In genomic region chr19:32120798-32121197, GRCm38 (mm10) we compare ENCODE assay signal across 27 mouse cellular contexts. TPM values are rescaled to one million over a fixed set of nuclear protein-coding genes. Genes with fewer than 3 reads are reported as not detected.
DNase-seq lines count a peak whose midpoint lies in the region; ATAC-seq and TF ChIP-seq lines count a peak whose summit lies in the region.
"Had no signal": no experiment of that assay in that cellular context is flagged by ENCODE, and none has a peak within 500 bp of the region (broad histone marks: within the 10 kb centered on the region; RNA-seq: fewer than 3 reads in every experiment).

No protein-coding gene starts in this region.

- WGBS in kidney, embryonic 14.5 days = 34% methylated on average over 1 of the region's 1 CpGs
- 90% methylated on average over 1 of the region's 1 CpGs for WGBS in lung, embryonic 16.5 days
- 98% methylated on average over 1 of the region's 1 CpGs for WGBS in cerebellum, adult 2 months

- peak; percentile 68; the same call in 1 of the 2 replicates for ATAC-seq in kidney, embryonic 14.5 days (ENCODE audit: low FRiP score, low TSS enrichment)
- ATAC-seq in lung, embryonic 16.5 days (ENCODE audit: low read depth) = no peak
- 0 out of 2 replicates have a peak, but pooled peaks have one; percentile 39 for ATAC-seq in common myeloid progenitor, adult 5-6 weeks (replicated peaks; ENCODE audit: low read depth, poor library complexity, severe bottlenecking)
- ATAC-seq: CD4-positive, CD25-positive, alpha-beta regulatory T cell, adult 4 months; forebrain, embryonic 14.5 days; forebrain, postnatal 0 days; hindbrain, postnatal 0 days; inflammation-experienced regulatory T-cells, adult 6 months had no signal

- no peak overlapping the region for H3K4me2 ChIP-seq in kidney, embryonic 14.5 days (replicated peaks; ENCODE audit: low read depth, low read length)
- H3K4me2 ChIP-seq in lung, embryonic 16.5 days (ENCODE audit: low read depth, low read length) = no peak overlapping the region
- H3K4me2 ChIP-seq: heart, embryonic 13.5 days; hindbrain, embryonic 14.5 days had no signal

- no peak overlapping the region for H3K4me3 ChIP-seq in kidney, embryonic 14.5 days (ENCODE audit: low read length)
- no peak overlapping the region for H3K4me3 ChIP-seq in lung, embryonic 16.5 days (ENCODE audit: low read length)
- H3K4me3 ChIP-seq in cerebellum, adult 2 months (replicated peaks; ENCODE audit: insufficient read depth, low read depth, low read length) = no peak overlapping the region
- H3K4me3 ChIP-seq: forebrain, embryonic 10.5 days; gastrocnemius, adult 2 months; heart, adult 2 months; heart, embryonic 10.5 days; heart, embryonic 13.5 days had no signal

- H3K9me3 ChIP-seq in kidney, embryonic 14.5 days (ENCODE audit: control insufficient read depth, low read length) = no peaks in the 10 kb centered on the region
- no peaks in the 10 kb centered on the region for H3K9me3 ChIP-seq in lung, embryonic 16.5 days (ENCODE audit: control insufficient read depth, low read length)
- H3K9me3 ChIP-seq: forebrain, embryonic 10.5 days; heart, embryonic 10.5 days; heart, embryonic 13.5 days had no signal

- peaks cover 9% of the 10 kb centered on the region; the same call in 1 of the 2 replicates for H3K36me3 ChIP-seq in kidney, embryonic 14.5 days (ENCODE audit: control insufficient read depth, insufficient read depth, low read length)
- H3K36me3 ChIP-seq in lung, embryonic 16.5 days (ENCODE audit: control insufficient read depth, insufficient read depth, low read length) = peaks cover 6% of the 10 kb centered on the region
- H3K36me3 ChIP-seq: forebrain, embryonic 10.5 days had no signal

- 0 out of 2 replicates have a peak, but pooled peaks cover 5% of the 10 kb centered on the region for H3K4me1 ChIP-seq in kidney, embryonic 14.5 days (ENCODE audit: control insufficient read depth, insufficient read depth, low read length)
- H3K4me1 ChIP-seq in lung, embryonic 16.5 days (replicated peaks; ENCODE audit: control insufficient read depth, insufficient read depth, low read length) = no peaks in the 10 kb centered on the region; the same call in 1 of the 2 replicates
- no peaks in the 10 kb centered on the region for H3K4me1 ChIP-seq in cerebellum, adult 2 months (ENCODE audit: control insufficient read depth, insufficient read depth, low read length)
- H3K4me1 ChIP-seq: forebrain, embryonic 10.5 days; heart, embryonic 10.5 days; heart, embryonic 13.5 days had no signal

- no peak overlapping the region for H3K9ac ChIP-seq in kidney, embryonic 14.5 days (ENCODE audit: low read depth, low read length)
- no peak overlapping the region for H3K9ac ChIP-seq in lung, embryonic 16.5 days (ENCODE audit: low read length)
- H3K9ac ChIP-seq: forebrain, postnatal 0 days; heart, embryonic 13.5 days; hindbrain, embryonic 14.5 days had no signal

- TF ChIP-seq POLR2A in cerebellum, adult 2 months (IDR thresholded peaks at IDR 0.05; ENCODE audit: borderline replicate concordance, insufficient read depth, low read length) = no peak

- DNase-seq in kidney, postnatal 36 days = no peak
- no peak for DNase-seq in lung, postnatal 25 days (ENCODE audit: low spot score)
- peak; percentile 27 for DNase-seq in 416B (ENCODE audit: low read depth)
- no peak for DNase-seq in right cerebral cortex, postnatal 4 days
- no peak for DNase-seq in cerebellum, adult 2 months
- DNase-seq: adrenal gland, postnatal 10 days; adrenal gland, postnatal 36 days; cerebellum, adult 18-20 months; cerebellum, adult 9-11 months; cerebellum, postnatal 25 days; forebrain, postnatal 0 days; gastrocnemius, adult 2 months; gastrocnemius, postnatal 14 days; heart, adult 2 months; heart, postnatal 14 days; heart, postnatal 4 days had no signal

- no peaks in the 10 kb centered on the region for H3K27me3 ChIP-seq in kidney, embryonic 14.5 days (ENCODE audit: control insufficient read depth, insufficient read depth, low read length)
- no peaks in the 10 kb centered on the region for H3K27me3 ChIP-seq in lung, embryonic 16.5 days (ENCODE audit: control insufficient read depth, insufficient read depth, low read depth, low read length)
- H3K27me3 ChIP-seq in cerebellum, adult 2 months (ENCODE audit: control insufficient read depth, insufficient read depth, low read length) = no peaks in the 10 kb centered on the region
- H3K27me3 ChIP-seq: heart, embryonic 13.5 days had no signal

- no peak for TF ChIP-seq CTCF in cerebellum, adult 2 months (IDR thresholded peaks at IDR 0.05; ENCODE audit: borderline replicate concordance, insufficient read depth, low read depth, low read length)

- no peak overlapping the region for H3K27ac ChIP-seq in kidney, embryonic 14.5 days (ENCODE audit: low read depth, low read length)
- H3K27ac ChIP-seq in lung, embryonic 16.5 days (ENCODE audit: low read length) = peak overlapping the region; percentile 43; the same call in 1 of the 2 replicates
- H3K27ac ChIP-seq in cerebellum, adult 2 months (ENCODE audit: insufficient read depth, low read length) = no peak overlapping the region
- H3K27ac ChIP-seq: forebrain, embryonic 10.5 days; gastrocnemius, adult 2 months; heart, adult 2 months; heart, embryonic 10.5 days; heart, embryonic 13.5 days; hindbrain, embryonic 14.5 days; hindbrain, postnatal 0 days had no signal

RNA-seq across cellular contexts. Expression of gene Asah2, which starts 12.8 kb away (rescaled TPM):
- polyA plus RNA-seq in kidney, embryonic 14.5 days (2014; fragmentation: Nextera tagmentation; extraction: Ambion mirVana) = 1.6 and 1.8 TPM in 2 replicates
- polyA plus RNA-seq in lung, embryonic 16.5 days (2015; fragmentation: Nextera tagmentation; extraction: Ambion mirVana) = 2.2 and 2.6 TPM in 2 replicates
- total RNA-seq in common myeloid progenitor, adult 5-6 weeks (2017) = 9.7 and 10.8 TPM in 2 replicates
- polyA plus RNA-seq in cerebellum, adult 2 months (2012; rRNA removed) = 12.1 and 14.5 TPM in 2 replicates
